Mouse (Mus musculus): ENCODE measurements around the gene Rab19. TPM values are rescaled to one million over a fixed set of nuclear protein-coding genes. Genes with fewer than 3 reads are reported as not detected.
"Not testable (repeated sequence)": the region's sequence is repeated elsewhere in the genome, so short reads cannot be mapped to it uniquely, and the experiment has no call there.

Gene Rab19
- polyA plus RNA-seq, 1 experiment = not detected

- Histone ChIP-seq H3K9me3 (ENCODE audit: control insufficient read depth, low read length) (no peaks in the 10 kb centered on the region), H3K4me1 (ENCODE audit: control insufficient read depth) (no peaks in the 10 kb centered on the region), H3K4me3 (replicated peaks) (no peak overlapping the region), H3K36me3 (ENCODE audit: control insufficient read depth) (peaks cover 96% of the 10 kb centered on the region), H3K27me3 (ENCODE audit: control insufficient read depth) (no peaks in the 10 kb centered on the region)
- TF ChIP-seq TAL1 (IDR thresholded peaks at IDR 0.05; ENCODE audit: low read length) (no peak), GATA1 (IDR thresholded peaks at IDR 0.05; ENCODE audit: low read length) (no peak)
Observed at GRCm38 (mm10) chr6:39398342-39398741, 17.4 kb downstream of the Rab19 start.

- Histone ChIP-seq H3K4me1 (ENCODE audit: control insufficient read depth) (no peaks in the 10 kb centered on the region), H3K36me3 (ENCODE audit: control insufficient read depth) (peaks cover 99% of the 10 kb centered on the region), H3K27me3 (ENCODE audit: control insufficient read depth) (no peaks in the 10 kb centered on the region), H3K4me3 (replicated peaks) (no peak overlapping the region), H3K9me3 (ENCODE audit: control insufficient read depth, low read length) (no peaks in the 10 kb centered on the region)
- no peak for TF ChIP-seq TAL1 (IDR thresholded peaks at IDR 0.05; ENCODE audit: low read length)
- no peak for TF ChIP-seq GATA1 (IDR thresholded peaks at IDR 0.05; ENCODE audit: low read length)
Observed at GRCm38 (mm10) chr6:39400343-39400742, 19.4 kb downstream of the Rab19 start.

- H3K9me3 ChIP-seq (ENCODE audit: control insufficient read depth, low read length) = no peaks in the 10 kb centered on the region
- peaks cover 99% of the 10 kb centered on the region for H3K36me3 ChIP-seq (ENCODE audit: control insufficient read depth)
- H3K4me1 ChIP-seq (ENCODE audit: control insufficient read depth) = peaks cover 9% of the 10 kb centered on the region
- H3K27me3 ChIP-seq (ENCODE audit: control insufficient read depth) = no peaks in the 10 kb centered on the region
- no peak for TF ChIP-seq GATA1 (IDR thresholded peaks at IDR 0.05; ENCODE audit: low read length)
- no peak for TF ChIP-seq TAL1 (IDR thresholded peaks at IDR 0.05; ENCODE audit: low read length)
- no peak overlapping the region for H3K4me3 ChIP-seq (replicated peaks)
Observed at GRCm38 (mm10) chr6:39403136-39403535, 22.2 kb downstream of the Rab19 start.

- Histone ChIP-seq H3K27me3 (ENCODE audit: control insufficient read depth) (no peaks in the 10 kb centered on the region), H3K4me3 (replicated peaks) (no peak overlapping the region), H3K4me1 (ENCODE audit: control insufficient read depth) (peaks cover 17% of the 10 kb centered on the region), H3K9me3 (ENCODE audit: control insufficient read depth, low read length) (no peaks in the 10 kb centered on the region), H3K36me3 (ENCODE audit: control insufficient read depth) (peaks cover 98% of the 10 kb centered on the region)
- TF ChIP-seq GATA1 (IDR thresholded peaks at IDR 0.05; ENCODE audit: low read length) (no peak), TAL1 (IDR thresholded peaks at IDR 0.05; ENCODE audit: low read length) (no peak)
Observed at GRCm38 (mm10) chr6:39406480-39406879, 25.5 kb downstream of the Rab19 start.

- no peak overlapping the region for H3K4me3 ChIP-seq (replicated peaks)
- peaks cover 85% of the 10 kb centered on the region for H3K36me3 ChIP-seq (ENCODE audit: control insufficient read depth)
- H3K9me3 ChIP-seq (ENCODE audit: control insufficient read depth, low read length) = no peaks in the 10 kb centered on the region
- peaks cover 50% of the 10 kb centered on the region for H3K4me1 ChIP-seq (ENCODE audit: control insufficient read depth)
- peaks cover 8% of the 10 kb centered on the region for H3K27me3 ChIP-seq (ENCODE audit: control insufficient read depth)
- TF ChIP-seq GATA1 (IDR thresholded peaks at IDR 0.05; ENCODE audit: low read length) (no peak), TAL1 (IDR thresholded peaks at IDR 0.05; ENCODE audit: low read length) (no peak)
Observed at GRCm38 (mm10) chr6:39414106-39414505, 33.1 kb downstream of the Rab19 start.

GRCm38 (mm10) chr6:39415762-39416161 is 34.8 kb downstream of the Rab19 start:
- H3K4me3 ChIP-seq (replicated peaks) = peak overlapping the region; percentile 82
- no peak for TF ChIP-seq TAL1 (IDR thresholded peaks at IDR 0.05; ENCODE audit: low read length)
- no peak for TF ChIP-seq GATA1 (IDR thresholded peaks at IDR 0.05; ENCODE audit: low read length)
- peaks cover 69% of the 10 kb centered on the region for H3K36me3 ChIP-seq (ENCODE audit: control insufficient read depth)

GRCm38 (mm10) chr6:39416654-39417053 is 35.7 kb downstream of the Rab19 start:
- Histone ChIP-seq H3K4me1 (ENCODE audit: control insufficient read depth) (peaks cover 56% of the 10 kb centered on the region), H3K36me3 (ENCODE audit: control insufficient read depth) (peaks cover 62% of the 10 kb centered on the region), H3K27me3 (ENCODE audit: control insufficient read depth) (peaks cover 11% of the 10 kb centered on the region), H3K4me3 (replicated peaks) (peak overlapping the region; percentile 82)
- not testable (repeated sequence) for H3K9me3 ChIP-seq (ENCODE audit: control insufficient read depth, low read length)

More at GRCm38 (mm10) chr6:39415762-39416161, 34.8 kb downstream of the Rab19 start:
- Histone ChIP-seq H3K4me1 (ENCODE audit: control insufficient read depth) (peaks cover 50% of the 10 kb centered on the region), H3K27me3 (ENCODE audit: control insufficient read depth) (peaks cover 11% of the 10 kb centered on the region), H3K9me3 (ENCODE audit: control insufficient read depth, low read length) (no peaks in the 10 kb centered on the region)

GRCm38 (mm10) chr6:39419386-39419850 is 38.4 kb downstream of the Rab19 start:
- Histone ChIP-seq H3K9me3 (ENCODE audit: control insufficient read depth, low read length) (peaks cover 3% of the 10 kb centered on the region), H3K4me1 (ENCODE audit: control insufficient read depth) (peaks cover 77% of the 10 kb centered on the region), H3K4me3 (replicated peaks) (peak overlapping the region; percentile 82), H3K27me3 (ENCODE audit: control insufficient read depth) (peaks cover 11% of the 10 kb centered on the region), H3K36me3 (ENCODE audit: control insufficient read depth) (peaks cover 46% of the 10 kb centered on the region)
- no peak for TF ChIP-seq TAL1 (IDR thresholded peaks at IDR 0.05; ENCODE audit: low read length)
- TF ChIP-seq GATA1 (IDR thresholded peaks at IDR 0.05; ENCODE audit: low read length) = no peak

- TF ChIP-seq GATA1 (IDR thresholded peaks at IDR 0.05; ENCODE audit: low read length) = no peak
- no peak for TF ChIP-seq TAL1 (IDR thresholded peaks at IDR 0.05; ENCODE audit: low read length)
- Histone ChIP-seq H3K27me3 (ENCODE audit: control insufficient read depth) (peaks cover 11% of the 10 kb centered on the region), H3K4me1 (ENCODE audit: control insufficient read depth) (peaks cover 77% of the 10 kb centered on the region), H3K9me3 (ENCODE audit: control insufficient read depth, low read length) (peaks cover 3% of the 10 kb centered on the region), H3K4me3 (replicated peaks) (peak within 1 kb of the TSS; percentile 82), H3K36me3 (ENCODE audit: control insufficient read depth) (peaks cover 39% of the 10 kb centered on the region)
Observed at GRCm38 (mm10) chr6:39419851-39420721, 39.1 kb downstream of the Rab19 start, which contains the start of gene Mkrn1. Mkrn1 (minus strand) TSS chr6:39420462.

All from erythroblast, embryonic 14.5 days (primary cell).